ENCODE assay signal across 22 mouse cellular contexts in genomic region chr13:102411840-102412239, GRCm38 (mm10).
DNase-seq lines count a peak whose midpoint lies in the region; TF ChIP-seq lines count a peak whose summit lies in the region.
"Had no signal": no experiment of that assay in that cellular context is flagged by ENCODE, and none has a peak within 500 bp of the region (broad histone marks: within the 10 kb centered on the region; RNA-seq: fewer than 3 reads in every experiment).

No protein-coding gene starts in this region.

- no peak overlapping the region for H3K27ac ChIP-seq in cerebellum, adult 2 months (ENCODE audit: insufficient read depth, low read length)
- H3K27ac ChIP-seq: forebrain, embryonic 10.5 days; forebrain, embryonic 13.5 days; heart, embryonic 15.5 days; hindbrain, embryonic 10.5 days; hindbrain, embryonic 13.5 days; intestine, embryonic 15.5 days had no signal

- no peak for TF ChIP-seq POLR2A in cerebellum, adult 2 months (IDR thresholded peaks at IDR 0.05; ENCODE audit: borderline replicate concordance, insufficient read depth, low read length)

- no peak overlapping the region for H3K4me3 ChIP-seq in cerebellum, adult 2 months (replicated peaks; ENCODE audit: insufficient read depth, low read depth, low read length)
- H3K4me3 ChIP-seq: forebrain, embryonic 10.5 days; forebrain, embryonic 13.5 days; heart, embryonic 12.5 days; heart, embryonic 15.5 days; hindbrain, embryonic 10.5 days; hindbrain, embryonic 13.5 days; intestine, embryonic 15.5 days had no signal

- WGBS in cerebellum, adult 2 months = 92% methylated on average over 4 of the region's 4 CpGs

- peak; percentile 18 to 66 for DNase-seq in adrenal gland, adult (ENCODE audit: inconsistent age in 2 of 2, low spot score in 1 of 2)
- DNase-seq in adrenal gland, postnatal 25 days = no peak
- peak; percentile 12 for DNase-seq in adrenal gland, postnatal 14 days
- no peak for DNase-seq in adrenal gland, postnatal 4 days (ENCODE audit: low spot score in 2 of 2)
- peak; percentile 22 for DNase-seq in adipocyte (ENCODE audit: low spot score)
- no peak for DNase-seq in cerebellum, adult 2 months
- DNase-seq: cerebellum, adult 11-12 months; cerebellum, adult 9-10 months; cerebellum, postnatal 14 days; gastrocnemius, postnatal 14 days; heart, adult 18-20 months; heart, postnatal 10 days; heart, postnatal 36 days; kidney, adult 11 months; kidney, adult 8-10 months had no signal

- H3K27me3 ChIP-seq in cerebellum, adult 2 months (ENCODE audit: control insufficient read depth, insufficient read depth, low read length) = no peaks in the 10 kb centered on the region
- H3K27me3 ChIP-seq: forebrain, embryonic 13.5 days; heart, embryonic 12.5 days; heart, embryonic 15.5 days; hindbrain, embryonic 13.5 days; intestine, embryonic 15.5 days had no signal

- H3K4me1 ChIP-seq in cerebellum, adult 2 months (ENCODE audit: control insufficient read depth, insufficient read depth, low read length) = no peaks in the 10 kb centered on the region
- H3K4me1 ChIP-seq: forebrain, embryonic 10.5 days; forebrain, embryonic 13.5 days; heart, embryonic 12.5 days; heart, embryonic 15.5 days; hindbrain, embryonic 10.5 days; hindbrain, embryonic 13.5 days; intestine, embryonic 15.5 days had no signal

- TF ChIP-seq CTCF in cerebellum, adult 2 months (IDR thresholded peaks at IDR 0.05; ENCODE audit: borderline replicate concordance, insufficient read depth, low read depth, low read length) = no peak

Comparison
In these comparisons a context has a peak if more than half of its experiments do, and no peak if none do; other contexts are left out.
1. DNase-seq: peak in adrenal gland, adult (2 of 2), adrenal gland, postnatal 14 days (single experiment) and adipocyte (single experiment); none in adrenal gland, postnatal 25 days (single experiment), adrenal gland, postnatal 4 days (0 of 2) and cerebellum, adult 2 months (0 of 2).